Mouse (Mus musculus): Measurements from ENCODE around the gene Ppan.
A peak's percentile ranks its signal among the peaks of the same experiment; 100 is the strongest.

The Ppan gene

DNA sequence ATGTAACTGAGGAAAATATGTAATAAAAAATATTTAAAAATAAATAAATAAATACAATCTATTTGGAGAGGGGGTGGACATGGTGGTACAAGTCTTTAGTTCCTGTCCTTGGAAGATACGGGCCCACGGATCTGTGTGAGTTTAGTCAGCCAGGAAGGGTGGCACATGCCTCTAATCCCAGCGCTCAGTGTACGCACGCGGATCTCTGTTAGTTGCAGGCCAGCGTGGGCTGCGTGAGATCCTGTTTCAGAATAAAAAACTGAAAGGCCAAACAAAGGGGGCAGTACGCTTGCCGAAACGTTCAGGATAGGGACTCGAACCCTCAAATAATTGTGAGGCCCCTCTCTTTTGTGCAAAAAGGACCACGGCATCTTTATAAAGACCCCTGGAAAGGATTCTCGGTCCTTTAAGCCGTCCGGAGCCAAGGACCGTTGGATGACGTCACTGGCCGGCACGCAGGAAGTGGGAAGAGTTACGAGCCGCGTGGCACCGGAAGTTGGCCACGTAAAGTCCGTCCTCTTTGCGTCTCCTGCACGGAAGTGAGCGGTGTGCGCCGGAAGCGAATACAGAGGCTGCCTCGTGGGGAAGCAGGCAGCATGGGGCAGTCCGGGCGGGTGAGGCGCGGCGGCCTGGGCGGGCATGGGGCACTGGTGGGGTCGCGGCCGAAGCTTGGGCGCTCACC, at the start of gene Ppan:
Ppan (plus strand) TSS at position 472 of the 682 bp plus-strand sequence.
- peak; percentile 84 for DNase-seq (ENCODE audit: low read depth, low spot score)

DNA sequence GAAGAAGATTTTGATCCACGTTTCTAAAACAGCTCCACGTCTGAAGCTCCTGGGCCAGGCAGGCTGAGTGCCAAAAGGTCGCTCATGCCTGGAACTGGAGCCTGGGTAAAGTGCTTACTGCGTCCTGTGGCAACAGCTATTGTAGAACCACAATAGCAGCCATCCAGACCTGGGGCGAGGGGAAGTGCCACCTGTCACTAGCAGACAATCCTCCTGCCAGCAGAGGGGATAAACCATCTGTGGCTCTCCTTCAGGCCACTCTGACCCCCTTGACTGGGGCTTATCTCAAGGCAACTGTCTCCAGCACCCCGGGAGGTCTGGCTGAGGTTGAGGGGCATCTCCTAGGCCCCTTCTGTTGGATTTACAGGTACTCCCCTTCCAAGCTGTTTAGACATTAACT, 49.0 kb upstream of the Ppan start:
- DNase-seq (ENCODE audit: low read depth, low spot score): no peak

DNA sequence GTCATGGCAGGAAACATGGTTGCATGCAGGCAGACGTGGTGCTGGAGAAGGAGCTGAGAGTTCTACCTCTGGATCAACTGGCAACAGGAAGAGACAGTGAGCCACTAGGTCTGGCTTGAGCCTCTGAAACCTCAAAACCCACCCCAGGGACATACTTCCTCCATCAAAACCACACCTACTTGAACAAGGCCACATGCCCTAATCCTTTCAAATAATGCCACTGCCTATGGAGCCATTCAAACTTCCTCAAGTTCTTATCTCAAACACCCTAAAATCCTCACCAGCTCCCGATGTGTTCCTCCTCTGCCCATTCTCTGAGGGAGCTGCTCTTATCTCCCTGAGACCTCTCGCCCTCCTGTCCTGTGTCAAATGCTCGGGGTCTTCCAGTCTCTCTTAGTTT, 45.8 kb upstream of the Ppan start:
- no peak for DNase-seq (ENCODE audit: low read depth, low spot score)

GRCm38 (mm10) chr9:20842670-20843069, 45.3 kb upstream of the Ppan start:
- no peak for DNase-seq (ENCODE audit: low read depth, low spot score)

DNA sequence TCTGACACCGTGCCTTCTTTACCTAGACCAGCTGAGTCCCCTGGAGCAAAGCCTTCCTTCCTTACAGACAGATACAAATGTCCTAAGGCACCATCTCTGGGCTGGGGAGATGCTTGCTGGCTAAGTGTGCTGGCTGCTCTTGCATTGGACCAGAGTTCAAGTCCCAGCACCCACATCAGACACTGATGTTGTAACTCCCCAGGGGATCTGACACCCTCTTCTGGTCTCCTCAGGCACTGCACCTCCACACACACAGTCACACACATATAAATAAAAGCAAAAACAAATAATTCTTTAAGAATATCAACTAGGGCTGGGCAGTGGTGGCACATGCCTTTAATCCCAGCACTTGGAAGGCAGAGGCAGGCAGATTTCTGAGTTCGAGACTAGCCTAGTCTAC, 37.8 kb upstream of the Ppan start:
- DNase-seq (ENCODE audit: low read depth, low spot score): no peak

DNA sequence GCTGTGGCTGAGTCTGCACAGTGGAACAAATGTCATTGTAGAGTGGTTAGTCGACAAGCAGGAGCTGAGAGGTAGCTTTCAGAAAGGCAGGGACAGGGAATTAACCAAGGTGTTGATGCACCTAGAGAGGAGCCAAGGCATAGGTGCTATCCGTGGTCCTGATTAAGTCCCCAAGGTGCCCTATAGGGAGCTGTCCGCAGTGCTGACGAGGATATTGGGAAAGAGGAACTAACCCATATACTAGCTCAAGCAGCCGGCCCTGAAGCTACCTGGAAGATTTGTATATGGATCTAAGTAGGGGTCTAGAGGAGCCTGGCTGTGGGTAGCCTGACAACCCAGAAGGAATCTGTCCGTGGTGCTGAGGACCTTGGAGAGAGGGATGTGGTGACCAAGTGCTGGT, 30.8 kb upstream of the Ppan start:
- no peak for DNase-seq (ENCODE audit: low read depth, low spot score)

DNA sequence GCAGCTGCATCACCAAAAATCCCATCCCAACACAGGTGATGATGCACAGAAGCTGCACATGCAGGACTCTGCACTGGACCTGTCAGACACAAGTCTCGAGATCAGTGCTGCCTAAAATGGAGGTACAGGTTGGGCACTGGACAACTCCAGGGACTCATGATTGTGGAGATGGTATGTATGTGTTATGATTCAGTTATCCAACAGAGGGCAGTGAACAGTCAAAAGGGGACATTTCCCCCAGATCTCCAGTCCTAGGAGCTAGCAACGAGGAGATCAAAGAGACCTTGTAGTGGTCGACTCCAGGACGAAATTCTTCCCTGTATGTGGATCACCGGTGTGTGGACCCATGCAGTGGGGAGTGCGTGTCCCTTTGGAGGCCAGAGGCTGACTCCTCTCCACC, 28.0 kb upstream of the Ppan start:
- no peak for DNase-seq (ENCODE audit: low read depth, low spot score)

DNA sequence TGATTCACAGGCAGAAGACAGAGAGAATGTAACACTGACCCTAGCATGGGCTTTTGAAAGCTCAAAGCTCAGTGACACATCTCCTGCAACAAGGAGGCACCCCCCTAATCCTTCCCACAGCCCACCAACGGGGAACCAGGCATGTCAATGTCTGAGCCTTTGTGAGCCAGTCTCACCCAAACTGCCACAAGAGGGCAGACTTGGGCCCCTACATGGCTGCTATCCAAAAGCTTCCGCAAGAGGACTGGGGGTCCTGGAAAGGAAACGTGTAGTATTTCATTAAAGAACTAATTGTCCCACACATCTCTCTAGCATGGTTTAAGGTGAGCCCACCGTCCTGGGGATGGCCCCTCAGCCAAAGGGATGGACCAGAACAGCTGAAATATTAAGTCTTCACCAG, 26.2 kb upstream of the Ppan start:
- no peak for DNase-seq (ENCODE audit: low read depth, low spot score)

DNA sequence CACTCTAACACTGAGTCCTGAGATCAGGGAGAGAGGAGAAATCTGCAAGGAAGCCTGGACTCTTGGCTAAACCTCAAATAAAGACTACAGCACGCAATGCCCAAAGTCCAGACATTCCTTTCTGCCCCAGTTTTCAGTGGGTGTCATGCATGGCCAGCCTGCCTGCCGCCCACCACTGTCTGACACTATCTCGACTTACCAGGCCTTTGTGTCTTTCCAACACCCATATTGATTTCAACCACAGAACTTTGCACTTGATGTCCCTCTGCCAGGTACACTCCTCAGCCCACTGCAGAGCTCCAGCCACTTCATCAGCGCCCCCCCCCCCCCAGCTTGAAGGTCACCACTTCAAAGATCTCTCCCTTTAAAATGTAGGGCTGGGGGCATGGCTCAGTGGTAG, 25.8 kb upstream of the Ppan start:
- DNase-seq (ENCODE audit: low read depth, low spot score): no peak

DNA sequence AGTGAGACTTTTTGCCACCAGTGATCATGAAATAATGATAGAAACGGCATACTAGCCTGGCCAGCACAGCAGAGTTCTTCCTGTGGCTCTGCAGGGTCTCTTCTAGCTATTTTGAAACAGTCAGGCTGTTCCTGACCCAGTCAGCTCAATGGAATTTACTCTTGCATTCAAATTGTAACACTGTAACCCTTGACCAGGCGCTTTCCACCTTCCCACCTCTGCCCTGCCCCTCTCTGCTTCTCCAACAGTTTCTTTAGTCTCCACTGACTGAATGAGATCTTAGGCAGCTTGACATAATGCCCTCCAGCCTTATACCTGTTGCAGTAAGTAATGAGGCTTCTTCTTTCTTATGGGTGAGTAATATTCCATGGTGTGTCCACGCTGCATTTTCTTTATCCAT, 21.1 kb upstream of the Ppan start:
- no peak for DNase-seq (ENCODE audit: low read depth, low spot score)

DNA sequence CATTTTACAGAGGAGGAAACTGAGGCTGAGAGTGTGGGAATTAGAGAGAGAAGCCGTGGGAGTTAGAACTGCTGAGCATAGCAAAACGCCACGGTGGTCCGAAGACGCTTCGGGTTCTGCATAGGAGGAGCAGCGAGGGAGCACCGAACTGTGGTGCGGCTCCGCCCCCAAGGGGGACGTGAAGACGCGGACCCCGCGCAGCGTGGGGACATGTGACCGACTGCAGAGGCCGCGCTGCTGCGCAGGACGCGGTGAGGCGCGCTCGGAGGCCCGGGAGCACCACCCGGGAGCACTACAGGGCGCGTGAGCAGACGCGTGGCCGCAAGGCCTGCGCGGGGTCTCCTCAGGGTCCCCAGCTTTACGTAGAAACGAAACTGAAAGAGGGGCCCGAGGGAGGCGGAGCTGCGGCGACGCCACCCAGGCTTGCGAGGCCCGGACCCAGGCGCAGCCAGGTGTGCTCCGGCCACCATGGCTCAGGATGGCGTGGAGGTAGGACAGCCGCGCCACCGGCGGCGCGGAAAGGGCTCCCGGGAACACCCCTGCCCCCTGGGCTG, 19.4 kb upstream of the Ppan start, which contains the start of gene A230050P20Rik:
A230050P20Rik (plus strand) TSS at position 195 of the 554 bp plus-strand sequence.
- no peak for DNase-seq (ENCODE audit: low read depth, low spot score)

DNA sequence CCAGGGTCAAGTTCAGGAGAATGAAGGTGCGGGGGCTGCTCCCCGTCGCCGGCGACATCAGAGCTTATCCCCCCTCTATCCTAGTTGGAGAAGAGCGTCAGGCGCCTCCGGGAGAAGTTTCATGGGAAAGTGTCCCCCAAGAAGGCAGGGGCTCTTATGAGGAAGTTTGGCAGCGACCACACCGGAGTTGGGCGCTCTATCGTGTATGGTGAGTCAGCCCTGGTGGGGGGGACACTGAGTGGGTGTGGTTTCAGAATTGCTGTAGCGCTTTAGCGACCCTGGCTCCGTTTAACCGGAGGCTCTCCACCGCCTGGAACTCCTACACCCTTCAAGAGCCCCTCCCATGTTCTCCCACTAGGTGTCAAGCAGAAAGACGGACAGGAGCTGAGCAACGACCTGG, 18.7 kb upstream of the Ppan start:
- DNase-seq (ENCODE audit: low read depth, low spot score): no peak

GRCm38 (mm10) chr9:20870211-20871173, 17.5 kb upstream of the Ppan start:
- no peak for DNase-seq (ENCODE audit: low read depth, low spot score)

GRCm38 (mm10) chr9:20872991-20873390, 15.0 kb upstream of the Ppan start:
- DNase-seq (ENCODE audit: low read depth, low spot score): no peak

DNA sequence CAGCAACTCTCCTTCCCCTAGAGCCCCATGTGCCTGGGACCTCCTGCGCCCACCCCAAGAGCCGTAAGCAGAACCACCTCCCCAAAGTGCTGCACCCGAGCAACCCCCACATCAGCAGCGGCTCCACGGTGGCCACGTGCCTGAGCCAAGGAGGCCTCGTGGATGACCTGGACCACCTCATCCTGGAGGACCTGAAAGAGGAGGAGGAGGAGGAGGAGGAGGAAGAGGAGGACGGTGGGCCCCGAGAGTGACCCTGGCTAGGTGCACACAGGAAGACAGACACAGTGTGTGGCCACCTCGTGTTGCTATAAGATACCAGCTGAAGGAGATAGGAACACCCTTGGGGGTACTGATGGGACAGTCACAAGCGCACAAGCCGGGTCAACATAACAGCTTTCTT, 14.5 kb upstream of the Ppan start:
- DNase-seq (ENCODE audit: low read depth, low spot score): no peak

DNA sequence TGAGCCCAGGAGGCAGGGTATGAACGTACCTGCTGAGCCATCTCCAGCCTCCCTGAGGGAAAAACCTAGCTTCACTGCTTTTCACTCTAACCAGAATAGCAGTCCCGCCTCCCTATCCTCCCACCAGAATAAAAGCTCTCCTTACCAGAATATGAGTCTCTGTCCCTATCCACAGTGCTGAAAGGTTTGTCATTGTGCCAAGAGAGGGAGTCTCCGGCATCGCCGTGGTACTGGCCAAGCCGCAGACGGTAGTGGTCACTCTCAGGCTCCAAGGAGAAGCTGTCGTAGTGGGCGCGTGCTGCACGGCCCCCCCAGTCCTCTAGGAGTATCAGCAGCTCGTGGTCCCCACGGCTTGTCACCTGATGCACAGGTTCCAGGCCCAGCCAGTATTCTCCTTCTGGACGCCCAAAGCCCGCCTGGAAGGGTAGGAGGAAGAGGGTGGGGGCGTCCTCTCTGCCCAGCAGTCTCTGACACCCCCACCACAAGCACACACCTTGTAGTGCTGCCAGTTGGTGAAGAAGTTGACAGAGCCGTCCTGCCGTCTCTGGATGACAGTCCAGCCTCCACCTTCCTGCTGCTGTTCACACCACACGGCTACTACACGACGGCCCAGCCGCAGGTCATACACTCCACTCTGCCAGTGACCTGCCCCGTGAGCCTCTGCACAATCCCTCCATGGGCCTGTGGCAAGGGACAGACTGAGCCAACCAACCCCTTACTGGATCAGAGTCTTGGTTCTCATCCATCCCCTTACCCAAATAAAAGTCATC, 12.8 kb upstream of the Ppan start:
- no peak for DNase-seq (ENCODE audit: low read depth, low spot score)

DNA sequence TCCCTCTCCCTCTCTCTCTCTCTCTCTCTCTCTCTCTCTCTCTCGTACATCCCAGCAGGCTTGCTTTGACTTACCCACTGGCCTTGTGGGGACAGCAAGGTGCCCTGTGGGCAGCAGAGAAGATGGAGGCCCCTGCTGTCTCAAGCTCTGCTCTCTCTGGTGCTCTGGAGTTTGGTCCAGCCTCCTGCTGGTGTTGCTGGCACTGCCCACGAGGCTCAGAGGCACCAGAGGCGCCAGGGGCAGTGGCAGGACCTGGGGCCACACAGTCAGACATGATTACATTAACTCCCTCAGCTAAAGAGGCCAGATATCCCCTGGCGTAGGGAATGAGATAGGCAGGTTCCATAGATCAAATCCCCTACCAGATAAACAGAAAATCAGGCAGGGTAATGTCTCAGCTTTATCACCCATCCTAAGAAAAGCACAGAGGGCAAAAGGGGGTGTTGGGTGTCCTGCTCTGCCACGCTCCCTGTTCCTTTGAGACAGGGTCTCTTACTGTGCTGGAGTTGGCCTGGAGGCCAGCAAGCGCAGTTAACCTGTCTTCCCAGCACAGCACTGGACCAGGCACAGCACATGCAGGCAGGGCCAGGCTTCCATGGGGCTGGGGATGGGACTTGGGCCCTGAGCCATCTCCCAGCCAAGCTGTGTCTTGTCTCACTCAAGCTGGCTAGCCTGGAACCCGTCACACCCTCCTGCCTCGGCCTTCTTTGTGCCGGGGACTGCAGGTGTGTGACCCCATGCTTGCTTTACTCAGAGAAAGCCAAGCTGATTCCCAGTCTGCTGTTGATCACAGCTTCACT, 11.5 kb upstream of the Ppan start:
- no peak for DNase-seq (ENCODE audit: low read depth, low spot score)

GRCm38 (mm10) chr9:20877118-20878040, 10.6 kb upstream of the Ppan start:
- DNase-seq (ENCODE audit: low read depth, low spot score): no peak

- peak; percentile 96 for DNase-seq (ENCODE audit: low read depth, low spot score)
Measured at GRCm38 (mm10) chr9:20878041-20878709, 9.8 kb upstream of the Ppan start.
